15 mouse cellular contexts compared by ENCODE assay signal in genomic region chr1:159678221-159678935, GRCm38 (mm10).
DNase-seq lines count a peak whose midpoint lies in the region; ATAC-seq and TF ChIP-seq lines count a peak whose summit lies in the region.
"Had no signal": no experiment of that assay in that cellular context is flagged by ENCODE, and none has a peak within 500 bp of the region (broad histone marks: within the 10 kb centered on the region; RNA-seq: fewer than 3 reads in every experiment).

No protein-coding gene starts in this region.

- no peaks in the 10 kb centered on the region for H3K9me3 ChIP-seq in stomach, postnatal 0 days (ENCODE audit: control insufficient read depth, low read length)
- no peaks in the 10 kb centered on the region for H3K9me3 ChIP-seq in midbrain, embryonic 16.5 days (replicated peaks; ENCODE audit: control insufficient read depth, low read length, poor library complexity, severe bottlenecking)
- H3K9me3 ChIP-seq: embryonic facial prominence, embryonic 12.5 days; forebrain, embryonic 12.5 days; limb, embryonic 13.5 days; lung, embryonic 15.5 days had no signal

- no peaks in the 10 kb centered on the region for H3K4me1 ChIP-seq in stomach, postnatal 0 days (replicated peaks; ENCODE audit: control insufficient read depth, insufficient read depth)
- H3K4me1 ChIP-seq in midbrain, embryonic 16.5 days (ENCODE audit: control insufficient read depth, insufficient read depth, low read length): peaks cover 11% of the 10 kb centered on the region
- H3K4me1 ChIP-seq: embryonic facial prominence, embryonic 12.5 days; limb, embryonic 13.5 days; lung, embryonic 15.5 days had no signal

- H3K4me3 ChIP-seq in stomach, postnatal 0 days (ENCODE audit: low read depth, low read length): no peak overlapping the region
- no peak overlapping the region for H3K4me3 ChIP-seq in midbrain, embryonic 16.5 days (ENCODE audit: low read depth, low read length)
- H3K4me3 ChIP-seq: embryonic facial prominence, embryonic 12.5 days; forebrain, embryonic 12.5 days; limb, embryonic 13.5 days; lung, embryonic 15.5 days had no signal

- no peak overlapping the region for H3K27ac ChIP-seq in stomach, postnatal 0 days (replicated peaks)
- no peak overlapping the region for H3K27ac ChIP-seq in midbrain, embryonic 16.5 days (ENCODE audit: low read length)
- H3K27ac ChIP-seq: embryonic facial prominence, embryonic 12.5 days; forebrain, embryonic 12.5 days; limb, embryonic 13.5 days; lung, embryonic 15.5 days had no signal

- no peaks in the 10 kb centered on the region for H3K27me3 ChIP-seq in stomach, postnatal 0 days (ENCODE audit: control insufficient read depth, insufficient read depth, low read length)
- no peaks in the 10 kb centered on the region for H3K27me3 ChIP-seq in midbrain, embryonic 16.5 days (ENCODE audit: control insufficient read depth, insufficient read depth, low read depth, low read length)
- H3K27me3 ChIP-seq: embryonic facial prominence, embryonic 12.5 days; forebrain, embryonic 12.5 days; limb, embryonic 13.5 days; lung, embryonic 15.5 days had no signal

- H3K9ac ChIP-seq in stomach, postnatal 0 days (ENCODE audit: low read length): no peak overlapping the region
- no peak overlapping the region for H3K9ac ChIP-seq in midbrain, embryonic 16.5 days (ENCODE audit: low read depth, low read length)
- H3K9ac ChIP-seq: embryonic facial prominence, embryonic 12.5 days; forebrain, embryonic 12.5 days; limb, embryonic 13.5 days; lung, embryonic 15.5 days had no signal

- no peak for TF ChIP-seq CTCF in stomach, postnatal 0 days (IDR thresholded peaks at IDR 0.05; ENCODE audit: low read depth)

- ATAC-seq in stomach, postnatal 0 days (ENCODE audit: low FRiP score, low TSS enrichment): no peak
- ATAC-seq in midbrain, embryonic 16.5 days: no peak
- ATAC-seq: hindbrain, embryonic 16.5 days had no signal

- H3K4me2 ChIP-seq in stomach, postnatal 0 days (replicated peaks; ENCODE audit: low read depth): no peak overlapping the region
- no peak overlapping the region for H3K4me2 ChIP-seq in midbrain, embryonic 16.5 days (ENCODE audit: low read length)
- H3K4me2 ChIP-seq: embryonic facial prominence, embryonic 12.5 days; forebrain, embryonic 12.5 days; limb, embryonic 13.5 days; lung, embryonic 15.5 days had no signal

- H3K36me3 ChIP-seq in stomach, postnatal 0 days (ENCODE audit: control insufficient read depth, insufficient read depth, low read length): no peaks in the 10 kb centered on the region
- no peaks in the 10 kb centered on the region for H3K36me3 ChIP-seq in midbrain, embryonic 16.5 days (ENCODE audit: control insufficient read depth, insufficient read depth, low read length)
- H3K36me3 ChIP-seq: embryonic facial prominence, embryonic 12.5 days; forebrain, embryonic 12.5 days; limb, embryonic 13.5 days; lung, embryonic 15.5 days had no signal

- no peak for TF ChIP-seq EP300 in stomach, postnatal 0 days (optimal IDR thresholded peaks at IDR 0.05)

- WGBS in stomach, postnatal 0 days: 52% methylated on average over 10 of the region's 10 CpGs
- WGBS in midbrain, embryonic 16.5 days: 63% methylated on average over 10 of the region's 10 CpGs

- DNase-seq in gastrocnemius, adult 18-20 months (ENCODE audit: low spot score): peak; percentile 73
- no peak for DNase-seq in gastrocnemius, postnatal 4 days (ENCODE audit: low spot score in 2 of 2)
- peak; percentile 17 for DNase-seq in Muller cell, postnatal 12 days (ENCODE audit: inconsistent ontology term)
- DNase-seq in cerebellum, adult 8-10 months: peak; percentile 83
- peak; percentile 73 for DNase-seq in gastrocnemius, postnatal 25 days
- DNase-seq in stomach, postnatal 0 days (ENCODE audit: low spot score): no peak
- no peak for DNase-seq in thymus, postnatal 14 days
- DNase-seq: kidney, adult 8-10 months; thymus, postnatal 36 days had no signal

Comparison
In these comparisons a context has a peak if more than half of its experiments do, and no peak if none do; other contexts are left out.
1. DNase-seq: peak in gastrocnemius, adult 18-20 months (single experiment), Muller cell, postnatal 12 days (single experiment), cerebellum, adult 8-10 months (single experiment) and gastrocnemius, postnatal 25 days (single experiment); none in gastrocnemius, postnatal 4 days (0 of 2), stomach, postnatal 0 days (single experiment) and thymus, postnatal 14 days (single experiment).